Mouse (Mus musculus) small intestine, adult 2 months (tissue): ENCODE data around the gene Atf1. TPM values are rescaled to one million over a fixed set of nuclear protein-coding genes. Genes with fewer than 3 reads are reported as not detected.
A peak's percentile ranks its signal among the peaks of the same experiment; 100 is the strongest.
"Not testable (repeated sequence)": the region's sequence is repeated elsewhere in the genome, so short reads cannot be mapped to it uniquely, and the experiment has no call there.

ENCODE experiments used
- H3K27ac ChIP-seq: fragments of 200-500 bp; 2 replicates; pipeline ENCODE4 v1.5.1; 2012; ENCODE audit warnings: low read depth, low read length, control low read depth, inconsistent platforms; ENCODE audit not compliant: insufficient read depth
- H3K27me3 ChIP-seq: fragments of 200-500 bp; 2 replicates; pipeline ENCODE4 v1.6.1; 2012; ENCODE audit warnings: mild to moderate bottlenecking, moderate library complexity, low read length, inconsistent platforms; ENCODE audit not compliant: control insufficient read depth, insufficient read depth
- H3K36me3 ChIP-seq: fragments of 200-500 bp; 2 replicates; pipeline ENCODE4 v1.6.1; 2012; ENCODE audit warnings: mild to moderate bottlenecking, low read length, control low read depth, inconsistent platforms; ENCODE audit not compliant: control insufficient read depth, insufficient read depth
- H3K4me1 ChIP-seq: fragments of 200-500 bp; 2 replicates; pipeline ENCODE4 v1.6.1; 2012; ENCODE audit warnings: low read length, inconsistent platforms, mixed read lengths; ENCODE audit not compliant: control insufficient read depth, insufficient read depth, insufficient read length
- H3K4me3 ChIP-seq: fragments of 200-500 bp; 2 replicates; pipeline ENCODE4 v1.5.1; 2012; ENCODE audit warnings: low read depth, mild to moderate bottlenecking, control low read depth, inconsistent platforms, low read length, moderate library complexity
- CTCF ChIP-seq: fragments of 200-500 bp; IDR thresholded peaks from 2 replicates; pipeline ENCODE4 v1.5.1; 2012; ENCODE audit warnings: low read depth, mild to moderate bottlenecking, control low read depth, inconsistent platforms, low read length, moderate library complexity, mixed read lengths; ENCODE audit not compliant: insufficient replicate concordance, insufficient read length; ENCODE audit errors: extremely low read depth
- POLR2A ChIP-seq: fragments of 200-500 bp; IDR thresholded peaks from 2 replicates; pipeline ENCODE4 v1.6.1; 2012; ENCODE audit warnings: low read depth, mild to moderate bottlenecking, control low read depth, inconsistent platforms, low read length, moderate library complexity
- WGBS: fragments of 180-500 bp; shearing (Covaris S2); methylation state at CpG from one replicate; pipeline ENCODE4 v1.1.7; 2018; 5-methylcytosine and 5-hydroxymethylcytosine counted together
- polyA plus RNA-seq: library from polyadenylated mRNA; depleted of rRNA; stranded (reverse); fragments of >200 nt; gene quantifications from 2 replicates; pipeline ENCODE4 v1.2.3, GENCODE M21; 2012; rRNA removed

Gene Atf1
- polyA plus RNA-seq, 1 experiment = 41.8 TPM

- no peak overlapping the region for H3K27ac ChIP-seq
- WGBS = 65% methylated on average over 2 of the region's 2 CpGs
- no peak for TF ChIP-seq CTCF
- TF ChIP-seq POLR2A = no peak
- no peaks in the 10 kb centered on the region for H3K27me3 ChIP-seq
- no peaks in the 10 kb centered on the region for H3K4me1 ChIP-seq
- H3K4me3 ChIP-seq = no peak overlapping the region
- no peaks in the 10 kb centered on the region for H3K36me3 ChIP-seq
Measured at GRCm38 (mm10) chr15:100306201-100306600, 78.6 kb downstream of the Atf1 start.

- not testable (repeated sequence) for H3K4me3 ChIP-seq, H3K27me3 ChIP-seq, H3K27ac ChIP-seq, H3K36me3 ChIP-seq, H3K4me1 ChIP-seq
- TF ChIP-seq CTCF = peak; percentile 37; the same call in 1 of the 2 replicates
- 10% methylated on average over 11 of the region's 11 CpGs for WGBS
Measured at GRCm38 (mm10) chr15:100307438-100308096, 79.9 kb downstream of the Atf1 start.

Other genes starting within 250 kb of the Atf1 start
- 3.8 and 5.8 TPM in 2 replicates for gene Dip2b, start 189.2 kb upstream of the Atf1 start, polyA plus RNA-seq
- gene Tmprss12, start 53.0 kb downstream of the Atf1 start, polyA plus RNA-seq = not detected in 2 replicates
- 12.7 and 16.4 TPM in 2 replicates for gene Mettl7a1, start 76.3 kb downstream of the Atf1 start, polyA plus RNA-seq
- gene Mettl7a3, start 107.1 kb downstream of the Atf1 start, polyA plus RNA-seq = not detected in 2 replicates
- gene Methig1, start 125.3 kb downstream of the Atf1 start, polyA plus RNA-seq = not detected in 2 replicates
- not detected in 2 replicates for gene Mettl7a2, start 125.4 kb downstream of the Atf1 start, polyA plus RNA-seq
- gene Higd1c, start 136.7 kb downstream of the Atf1 start, polyA plus RNA-seq = not detected in 2 replicates
- gene Gm5475, start 194.3 kb downstream of the Atf1 start, polyA plus RNA-seq = 0.13 and 0.20 TPM in 2 replicates
- 39.4 and 138 TPM in 2 replicates for gene Slc11a2, start 197.3 kb downstream of the Atf1 start, polyA plus RNA-seq
- 16.3 and 26.1 TPM in 2 replicates for gene Letmd1, start 241.2 kb downstream of the Atf1 start, polyA plus RNA-seq